Mouse (Mus musculus) gastrocnemius, postnatal 14 days (tissue): ENCODE data around the gene Socs2. TPM values are rescaled to one million over a fixed set of nuclear protein-coding genes. Genes with fewer than 3 reads are reported as not detected.

Experiments
- DNase-seq: peaks from one replicate; pipeline ENCODE4 v3.0.0; 2021; ENCODE audit warnings: mixed read lengths
- intact Hi-C: fragments of 180-260 bp; cut with DNase I; formaldehyde crosslinking; loops from one replicate; pipeline ENCODE4 v1.15.1; 2025; ENCODE audit warnings: low total_unique reads
- long read RNA-seq, 2 experiments: library from polyadenylated mRNA; stranded (forward); transcript quantifications; one replicate each; pipeline ENCODE4 v2.0.0; 2021
- total RNA-seq, 2 experiments: library from RNA; stranded (reverse); gene quantifications; 2 replicates each; pipeline ENCODE4 v1.2.3; 2021

Gene Socs2
- total RNA-seq: 1 to 10 TPM; 8.2 to 9.4 TPM
- long read RNA-seq, experiment 1, transcript Socs2-201 (3 exons, 2,222 nt): major isoform, 9 of 9 reads
- long read RNA-seq, experiment 1, partial matches to known transcripts: 0 of 9 reads
- long read RNA-seq, experiment 1, other reads (novel, unspliced or antisense): 0 of 9 reads
- long read RNA-seq, experiment 2, transcript Socs2-201 (3 exons, 2,222 nt): major isoform, 10 of 11 reads
- long read RNA-seq, experiment 2, partial matches to known transcripts: 0 of 11 reads
- long read RNA-seq, experiment 2, other reads (novel, unspliced or antisense): 0 of 11 reads

DNA sequence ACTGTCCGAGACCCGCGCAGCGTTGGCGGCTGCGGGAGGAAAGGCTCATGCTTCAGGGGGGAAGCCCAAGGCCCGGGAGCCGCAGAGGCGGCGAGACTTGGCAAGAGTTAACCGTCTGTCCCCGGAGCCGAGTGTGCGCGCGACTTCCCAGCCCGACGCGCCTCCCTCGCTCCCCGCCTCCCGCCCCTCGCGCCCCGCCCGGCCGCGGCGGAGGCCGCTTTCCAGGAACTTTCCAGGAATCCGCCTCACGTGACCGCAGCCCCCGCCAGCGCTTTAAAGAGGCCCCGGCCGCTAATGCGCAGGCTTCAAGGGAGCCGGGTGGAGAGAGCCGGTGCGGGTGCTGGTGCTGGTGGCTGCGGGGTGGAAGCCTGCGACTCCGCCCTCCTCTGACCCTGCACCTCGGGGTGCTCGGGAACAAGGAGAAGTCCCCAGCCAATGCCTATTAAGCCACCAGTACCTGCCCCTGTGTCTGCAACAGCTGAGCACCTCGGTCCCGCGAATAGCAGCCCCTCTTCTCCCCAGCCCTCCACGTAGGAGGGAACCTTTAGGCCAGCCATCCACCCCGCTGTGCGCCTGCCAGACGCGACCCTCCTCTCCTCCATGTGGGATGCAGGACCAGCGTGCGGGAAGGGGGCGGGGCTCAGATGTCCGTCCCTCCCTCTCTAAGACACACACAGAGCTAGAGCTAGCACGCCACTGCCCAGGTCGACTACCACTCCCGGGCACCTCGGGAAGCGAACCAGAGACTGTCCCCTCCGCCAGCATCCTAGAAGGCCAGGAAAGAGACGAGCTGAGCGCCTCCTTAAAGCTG, at the start of gene Socs2:
Socs2 (minus strand) TSS at position 496 of the 811 bp plus-strand sequence.
- peak; percentile 91 for DNase-seq
- intact Hi-C loops: loop anchor here (5.0 kb wide), 3 partner anchors 100 to 330 kb away; no protein-coding TSS in a partner anchor

GRCm38 (mm10) chr10:95465485-95465896, 48.5 kb upstream of the Socs2 start:
- intact Hi-C loops: no loop called here
- no peak for DNase-seq

DNA sequence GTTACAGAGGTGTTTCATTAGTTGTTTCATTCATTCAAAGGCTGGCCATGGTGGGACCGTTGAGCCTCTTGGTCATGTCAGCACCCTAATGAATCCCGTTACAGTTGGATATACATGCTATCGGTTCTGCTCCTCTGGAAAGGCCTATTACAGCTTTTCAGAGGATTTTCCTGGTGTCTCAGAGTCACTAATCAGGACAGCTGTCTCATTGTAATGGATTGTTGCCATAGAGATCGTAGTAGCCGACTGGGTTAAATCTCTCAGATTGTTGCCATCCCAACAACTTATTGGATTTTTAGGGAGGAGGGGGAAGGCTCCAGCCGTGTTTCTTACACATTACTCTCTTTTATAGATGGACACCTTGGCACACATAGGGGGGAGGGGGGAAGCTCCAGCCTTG, 47.5 kb upstream of the Socs2 start:
- intact Hi-C loops: no loop called here
- no peak for DNase-seq

- DNase-seq: no peak
- intact Hi-C loops: no loop called here
Observed at GRCm38 (mm10) chr10:95462231-95462630, 45.3 kb upstream of the Socs2 start.

DNA sequence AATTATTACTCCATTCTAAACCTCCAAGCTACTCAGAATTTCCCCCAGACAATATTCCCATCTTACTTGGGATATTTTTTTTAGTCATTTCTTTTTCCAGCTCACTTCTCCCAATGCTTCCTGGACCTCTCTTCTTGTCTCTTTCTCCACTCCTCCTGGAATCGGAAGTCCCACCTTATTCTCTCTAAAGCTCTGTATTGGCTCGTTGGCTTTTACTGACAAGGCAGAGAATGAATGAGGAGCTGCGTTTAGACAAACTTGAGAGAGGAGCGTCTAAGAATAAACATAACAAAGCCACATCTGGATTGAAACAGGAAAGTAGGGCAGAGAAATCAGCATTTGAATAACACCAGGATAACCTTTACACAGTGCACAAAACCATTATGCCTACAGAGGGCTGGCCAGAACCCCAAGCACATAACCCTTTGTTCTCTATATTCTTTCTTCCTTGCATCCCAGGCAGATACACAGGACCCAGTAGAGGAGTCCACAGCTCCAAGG, 44.1 kb upstream of the Socs2 start:
- no peak for DNase-seq
- intact Hi-C loops: no loop called here

GRCm38 (mm10) chr10:95458050-95458806, 41.2 kb upstream of the Socs2 start:
- DNase-seq: no peak
- intact Hi-C loops: no loop called here

DNA sequence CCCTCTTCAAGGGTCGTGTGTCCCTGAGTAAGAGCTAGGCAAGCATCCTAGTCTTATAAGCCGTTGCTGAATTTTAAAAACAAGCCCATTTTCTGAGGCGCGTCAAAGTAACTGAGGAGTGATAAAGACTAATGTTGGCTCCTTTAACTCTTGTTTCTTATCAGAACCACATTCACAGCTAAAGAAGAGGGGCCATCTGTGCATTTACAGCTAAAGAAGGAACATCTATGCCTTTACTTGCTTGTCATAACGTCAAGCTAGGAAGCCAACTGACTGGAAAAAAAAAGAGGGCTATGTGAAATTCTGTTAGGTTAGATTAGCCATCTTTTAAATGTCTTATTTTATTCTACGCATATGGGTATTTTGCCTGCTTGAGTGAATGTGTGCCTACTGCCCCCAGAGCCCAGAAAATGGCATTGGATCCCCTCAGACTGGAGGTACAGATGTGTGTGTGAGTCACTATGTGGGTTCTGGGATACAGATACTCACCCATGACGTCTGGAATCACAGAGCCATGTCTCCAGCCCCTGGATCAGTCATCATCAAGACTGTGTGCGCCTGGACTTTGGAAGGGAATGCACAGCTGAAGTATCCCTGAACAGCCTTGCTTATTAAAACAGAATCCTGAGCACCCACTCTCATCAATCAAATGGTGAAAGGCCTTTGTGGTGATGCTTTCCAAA, 40.5 kb upstream of the Socs2 start:
- intact Hi-C loops: no loop called here
- DNase-seq: no peak

DNA sequence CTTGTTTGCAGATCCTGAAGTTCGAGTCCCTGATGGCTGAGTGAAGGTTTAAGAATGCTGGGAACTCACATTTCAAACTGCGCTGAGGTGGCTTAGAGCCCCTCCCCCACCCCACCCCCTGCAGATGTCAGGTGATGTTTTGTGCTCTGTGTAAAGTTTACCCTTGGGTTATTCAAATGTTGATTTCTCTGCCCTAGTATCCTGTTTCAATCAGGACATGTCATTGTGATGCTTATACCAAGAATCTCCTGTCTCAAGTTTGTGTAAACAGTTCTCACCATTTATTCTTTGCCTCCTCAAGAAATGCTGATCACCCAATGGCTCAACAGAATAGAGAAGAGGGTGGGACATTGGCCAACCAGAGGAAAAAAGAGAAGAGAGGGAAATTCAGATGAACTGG, 39.1 kb upstream of the Socs2 start:
- intact Hi-C loops: no loop called here

GRCm38 (mm10) chr10:95453282-95453681, 36.3 kb upstream of the Socs2 start:
- DNase-seq: no peak
- intact Hi-C loops: no loop called here

More for the DNA sequence above, 39.1 kb upstream of the Socs2 start:
- DNase-seq: no peak

DNA sequence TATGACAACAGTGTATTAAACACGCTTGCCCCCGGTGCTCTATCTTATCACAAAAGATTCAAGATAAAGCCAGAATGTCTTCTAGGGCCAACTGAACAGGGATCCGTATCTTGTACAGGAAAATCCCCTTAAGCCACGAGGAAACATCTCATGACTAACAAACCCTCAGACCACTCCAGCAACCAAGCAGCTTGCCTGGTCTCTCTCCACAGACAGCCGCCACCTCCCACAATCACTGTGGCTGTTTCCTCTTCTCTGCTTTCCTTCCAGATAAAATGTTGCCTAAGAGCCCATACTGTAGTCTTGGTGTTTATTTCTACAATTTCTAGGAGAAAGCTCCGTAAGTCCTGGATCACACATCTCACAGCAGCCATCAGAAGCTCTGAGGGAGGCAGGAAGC, 32.1 kb upstream of the Socs2 start:
- no peak for DNase-seq
- intact Hi-C loops: no loop called here

GRCm38 (mm10) chr10:95447954-95448353, 31.0 kb upstream of the Socs2 start:
- intact Hi-C loops: no loop called here
- DNase-seq: no peak

DNA sequence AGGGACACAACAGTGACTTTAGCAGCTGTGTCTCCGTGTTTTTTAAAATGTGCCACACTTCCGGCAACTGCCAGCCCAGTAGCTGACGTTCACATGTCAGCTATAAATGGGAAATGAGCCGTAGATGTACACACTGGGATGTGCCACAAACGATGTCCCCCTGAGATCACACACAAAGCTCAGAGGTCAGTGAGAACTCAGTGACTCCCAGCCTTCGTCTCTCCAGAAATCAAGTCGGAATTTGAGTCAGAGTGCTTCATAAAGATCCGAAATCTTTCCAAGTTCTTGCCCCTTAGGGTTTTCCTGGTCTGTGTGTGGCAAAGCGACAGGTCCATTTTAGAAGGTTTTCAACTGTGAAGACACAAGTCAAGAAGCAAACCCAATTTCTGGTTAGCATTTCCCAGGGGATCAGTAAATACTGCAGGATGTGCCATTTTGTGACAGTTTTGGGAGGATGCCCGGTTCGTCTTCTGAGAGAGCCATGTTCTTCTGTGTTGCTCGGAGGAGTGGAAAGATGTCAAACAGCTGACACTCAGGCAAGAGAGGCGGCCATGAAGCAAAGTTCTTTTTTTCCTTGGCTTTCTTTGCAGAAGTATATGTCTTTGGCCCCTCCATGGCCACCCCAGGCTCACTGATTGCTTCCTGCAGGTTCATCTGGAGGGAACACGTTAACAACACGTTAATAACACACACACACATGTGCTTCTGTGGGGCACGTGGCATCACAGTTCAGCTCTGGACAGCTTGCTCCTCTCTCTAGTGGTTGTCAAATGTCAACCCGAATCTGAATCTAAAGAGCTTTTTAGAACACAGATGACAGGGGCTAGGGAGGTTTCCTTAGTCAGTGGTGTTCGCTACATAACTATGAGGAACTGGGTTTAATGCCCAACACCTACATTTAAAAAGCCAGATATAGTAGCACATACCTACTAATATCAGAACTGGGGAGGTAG, 28.4 kb upstream of the Socs2 start:
- DNase-seq: peak; percentile 28
- intact Hi-C loops: no loop called here

DNA sequence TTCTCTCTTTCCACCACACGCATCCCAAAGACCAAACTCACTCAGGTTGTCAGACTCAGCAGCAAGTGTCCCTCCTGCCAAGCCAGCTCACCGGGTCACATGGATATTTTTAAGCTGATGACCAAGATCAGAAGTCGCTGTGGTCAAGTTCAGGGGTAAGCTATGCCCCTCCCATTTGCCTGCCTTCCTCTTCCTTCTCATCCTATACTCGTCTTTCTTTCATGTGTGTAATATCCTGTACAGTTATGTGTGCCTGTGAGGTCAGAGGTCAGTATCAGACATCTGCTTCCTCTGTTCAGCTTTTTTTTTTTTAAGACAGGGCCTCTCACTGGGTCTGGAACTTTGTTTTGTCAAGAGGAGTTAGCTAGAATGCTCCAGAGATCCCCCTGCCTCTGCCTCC, 25.4 kb upstream of the Socs2 start:
- DNase-seq: no peak
- intact Hi-C loops: no loop called here

DNA sequence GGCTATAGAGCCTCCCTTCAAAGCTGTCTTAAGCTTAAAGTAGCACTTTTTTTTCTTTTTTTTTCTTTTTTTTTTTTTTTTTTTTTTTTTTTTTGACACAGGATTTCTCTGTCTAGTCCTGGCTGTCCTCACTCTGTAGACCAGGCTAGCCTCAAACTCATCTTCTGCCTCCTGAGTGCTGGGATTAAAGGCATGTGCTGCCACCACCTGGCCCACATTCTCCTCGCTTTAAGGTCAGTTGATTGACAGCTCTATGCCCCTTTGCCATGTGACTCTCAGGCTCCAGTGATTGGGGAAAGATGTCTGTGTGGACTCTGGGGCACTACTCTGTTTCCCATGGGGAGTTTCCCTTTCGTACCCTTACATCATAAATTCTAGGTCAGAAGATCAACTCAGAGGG, 23.6 kb upstream of the Socs2 start:
- DNase-seq: no peak
- intact Hi-C loops: no loop called here

DNA sequence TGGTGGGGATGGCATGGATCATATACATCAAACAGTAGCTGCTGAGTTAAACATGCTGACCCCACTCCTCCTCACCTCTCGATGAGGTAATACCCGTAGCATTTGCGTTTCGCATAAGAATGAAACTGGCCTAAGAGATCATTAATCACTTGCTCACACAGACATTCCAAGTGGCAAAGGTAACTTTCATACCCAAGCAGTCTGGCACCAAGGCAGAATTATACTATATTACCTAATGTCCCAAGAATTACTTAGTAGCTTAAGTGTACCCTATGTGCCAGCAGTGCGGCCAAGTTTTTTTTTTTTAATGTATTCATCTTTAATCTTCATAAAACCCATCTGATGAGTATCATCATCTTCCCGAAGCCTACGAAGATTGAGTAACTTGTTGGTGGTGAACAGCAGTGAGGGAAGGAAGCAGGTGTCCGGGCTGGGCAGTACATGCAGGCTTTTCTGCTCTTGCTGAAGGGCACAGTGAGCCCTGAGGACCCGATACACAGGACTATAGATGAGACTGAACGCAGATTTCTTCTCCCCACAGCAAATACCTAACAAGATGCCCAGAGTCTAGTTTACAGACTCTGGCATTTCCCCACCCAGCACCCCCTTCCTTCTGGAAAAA, 22.8 kb upstream of the Socs2 start:
- intact Hi-C loops: no loop called here
- no peak for DNase-seq

DNA sequence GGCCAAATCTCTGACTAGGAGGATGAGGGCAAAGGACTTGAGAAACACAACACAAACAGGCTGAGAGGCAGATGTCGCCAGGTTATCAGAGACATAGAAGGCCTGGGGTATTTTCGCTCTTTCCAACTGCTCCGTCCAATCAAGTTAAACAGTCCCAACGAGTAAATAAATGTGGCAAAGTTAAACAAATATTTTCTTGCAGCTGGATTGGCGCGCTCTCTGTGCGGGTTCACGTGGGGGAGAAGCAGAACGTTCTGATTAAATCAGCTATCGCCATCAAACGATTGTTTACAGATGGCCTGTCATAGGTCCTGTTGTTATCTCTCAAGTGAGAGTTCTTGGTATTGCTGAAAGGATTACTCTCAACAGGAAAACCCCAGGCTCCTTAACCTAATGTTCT, 22.0 kb upstream of the Socs2 start:
- no peak for DNase-seq
- intact Hi-C loops: no loop called here

- DNase-seq: no peak
- intact Hi-C loops: no loop called here
Observed at GRCm38 (mm10) chr10:95430271-95430670, 13.3 kb upstream of the Socs2 start.

GRCm38 (mm10) chr10:95429111-95429510, 12.1 kb upstream of the Socs2 start:
- intact Hi-C loops: no loop called here
- no peak for DNase-seq
